Mouse (Mus musculus) myocyte (in vitro differentiated cells): ENCODE data around the gene Ccdc57.

ENCODE experiments used
- CEBPB ChIP-seq: IDR thresholded peaks from 2 replicates; pipeline ENCODE4 v1.6.1; 2011; ENCODE audit warnings: mild to moderate bottlenecking, moderate library complexity; ENCODE audit not compliant: poor library complexity, insufficient read depth, severe bottlenecking
- E2F4 ChIP-seq: IDR thresholded peaks from one replicate; pipeline ENCODE4 v1.6.1; 2011; ENCODE audit warnings: mild to moderate bottlenecking, control low read depth, moderate library complexity; ENCODE audit not compliant: insufficient read depth
- MAX ChIP-seq: IDR thresholded peaks from one replicate; pipeline ENCODE4 v1.6.1; 2011; ENCODE audit warnings: low read depth, mild to moderate bottlenecking, control low read depth
- POLR2A ChIP-seq: IDR thresholded peaks from one replicate; pipeline ENCODE4 v1.6.1; 2011; ENCODE audit warnings: low read depth, mild to moderate bottlenecking, control low read depth, moderate library complexity; ENCODE audit not compliant: insufficient read length
- POLR2AphosphoS2 ChIP-seq: IDR thresholded peaks from one replicate; pipeline ENCODE4 v1.6.1; 2011; ENCODE audit warnings: low read depth, control low read depth; ENCODE audit not compliant: insufficient read length
- TCF12 ChIP-seq: IDR thresholded peaks from one replicate; pipeline ENCODE4 v1.6.1; 2011; ENCODE audit warnings: mild to moderate bottlenecking, control low read depth; ENCODE audit not compliant: poor library complexity, insufficient read depth, severe bottlenecking
- USF1 ChIP-seq: IDR thresholded peaks from one replicate; pipeline ENCODE4 v1.6.1; 2011; ENCODE audit warnings: low read depth, mild to moderate bottlenecking, control low read depth, moderate library complexity

DNA sequence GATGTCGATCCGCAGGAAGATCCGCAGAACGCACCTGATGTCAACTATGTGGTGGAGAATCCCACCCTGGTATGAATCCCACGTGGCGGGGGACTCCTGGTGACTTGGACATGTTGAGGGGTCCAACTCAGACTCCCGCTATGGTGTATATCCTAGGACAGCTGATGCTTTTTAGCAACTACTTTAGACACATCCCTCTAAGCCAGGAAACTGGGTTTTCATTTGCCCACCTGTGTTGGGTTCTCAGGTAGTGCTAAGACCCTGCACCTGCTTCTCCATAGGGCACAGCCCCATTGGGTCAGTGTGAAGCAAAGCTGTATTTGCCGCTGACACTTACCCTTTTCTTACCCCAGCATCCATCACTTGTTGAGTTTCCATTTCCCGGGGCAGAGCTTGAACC lies 147.5 kb downstream of the Ccdc57 start:
- TF ChIP-seq POLR2A: no peak
- no peak for TF ChIP-seq TCF12
- TF ChIP-seq MAX: no peak
- TF ChIP-seq CEBPB: no peak
- TF ChIP-seq USF1: no peak
- no peak for TF ChIP-seq POLR2AphosphoS2
- no peak for TF ChIP-seq E2F4
